Mouse (Mus musculus): Measurements from ENCODE around the gene Slc7a8. TPM values are rescaled to one million over a fixed set of nuclear protein-coding genes. Genes with fewer than 3 reads are reported as not detected.

Slc7a8 gene
- polyA plus RNA-seq (2012; ENCODE audit: low replicate concordance), result 12.8 and 14.2 TPM in 2 replicates

DNA sequence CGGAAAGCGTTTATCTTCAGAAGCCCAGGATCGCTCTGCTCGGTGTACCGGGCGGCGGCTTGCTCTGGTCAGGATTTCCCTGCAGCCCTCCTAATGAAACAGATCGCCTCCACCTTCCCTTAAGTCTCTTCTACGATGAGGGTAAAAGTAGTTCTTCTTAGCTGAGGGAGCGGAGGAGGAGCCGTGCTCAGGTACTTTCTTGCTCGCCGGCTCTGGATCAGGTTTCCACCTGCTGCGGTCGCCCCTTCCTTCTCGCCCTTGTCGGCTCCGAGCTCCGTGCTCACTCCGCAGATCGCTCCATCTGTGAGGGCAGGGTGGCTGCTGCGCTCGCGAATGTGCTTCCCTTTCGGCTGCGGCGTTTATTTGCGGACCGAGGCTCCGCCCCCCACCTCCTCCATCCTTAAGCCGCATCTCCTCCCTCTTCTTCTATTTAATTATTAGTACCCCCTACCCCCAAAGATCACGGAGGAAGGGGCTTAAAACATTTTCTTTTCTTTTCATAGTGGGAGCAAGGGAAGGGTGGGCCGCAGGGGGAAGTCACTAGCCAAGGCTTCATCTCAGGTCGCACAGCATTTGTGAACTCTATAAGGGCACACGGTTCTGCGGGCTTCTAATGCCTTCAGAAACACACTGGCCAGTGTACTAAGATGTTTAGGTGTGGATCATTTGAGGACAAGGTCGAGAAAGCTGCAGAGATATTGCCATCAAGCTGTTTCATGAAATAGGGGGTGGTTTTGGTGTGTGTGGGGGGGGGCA, at the start of gene Slc7a8:
TSS of gene Slc7a8 (minus strand) at position 337 of the 756 bp plus-strand sequence.

DNA sequence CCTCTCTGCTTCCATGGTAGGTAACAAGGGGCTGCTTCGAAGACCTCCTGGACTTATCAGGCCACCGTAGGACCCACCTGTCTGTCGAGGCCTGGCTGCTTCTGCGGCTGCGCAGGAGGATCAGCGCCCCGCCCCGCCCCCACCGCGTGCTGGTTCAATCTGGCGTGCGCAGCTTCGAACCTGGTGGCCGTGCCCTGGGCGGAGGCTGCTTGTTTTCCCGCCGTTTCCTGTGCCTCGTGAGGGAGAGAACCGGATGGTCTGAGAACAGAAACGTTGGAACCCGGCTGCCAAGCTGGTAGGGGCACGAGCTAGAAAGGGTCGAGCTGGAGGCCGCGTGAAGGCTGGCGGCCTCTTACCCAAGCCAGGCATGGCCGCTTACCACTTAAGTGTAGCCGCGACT, 32.2 kb upstream of the Slc7a8 start, which contains the start of gene Rnf212b:
TSS of gene Rnf212b (plus strand) at position 151 of the 400 bp plus-strand sequence.

DNA sequence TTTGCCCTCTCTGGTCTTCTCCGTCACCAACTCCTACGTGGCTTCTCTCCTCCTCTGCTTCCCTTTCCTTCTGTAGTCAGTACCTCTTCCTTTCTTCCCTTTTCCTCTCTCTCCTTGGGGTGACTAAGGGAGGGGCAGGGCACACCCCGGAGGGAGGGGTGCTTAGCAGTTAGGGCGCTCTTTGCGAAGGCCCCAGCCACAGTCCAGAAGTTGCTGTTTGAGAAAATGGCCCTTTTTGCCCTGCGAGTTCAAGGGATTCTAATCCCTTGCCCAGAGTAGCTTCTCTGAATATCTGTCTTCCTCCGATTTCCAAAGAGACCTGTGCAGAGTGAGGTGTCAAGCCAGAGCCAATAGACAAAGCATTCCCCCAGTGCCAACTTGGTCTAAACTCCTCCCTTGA, 69.7 kb downstream of the Slc7a8 start, which contains the start of gene Cebpe:
TSS of gene Cebpe (minus strand) at position 101 of the 400 bp plus-strand sequence.

DNA sequence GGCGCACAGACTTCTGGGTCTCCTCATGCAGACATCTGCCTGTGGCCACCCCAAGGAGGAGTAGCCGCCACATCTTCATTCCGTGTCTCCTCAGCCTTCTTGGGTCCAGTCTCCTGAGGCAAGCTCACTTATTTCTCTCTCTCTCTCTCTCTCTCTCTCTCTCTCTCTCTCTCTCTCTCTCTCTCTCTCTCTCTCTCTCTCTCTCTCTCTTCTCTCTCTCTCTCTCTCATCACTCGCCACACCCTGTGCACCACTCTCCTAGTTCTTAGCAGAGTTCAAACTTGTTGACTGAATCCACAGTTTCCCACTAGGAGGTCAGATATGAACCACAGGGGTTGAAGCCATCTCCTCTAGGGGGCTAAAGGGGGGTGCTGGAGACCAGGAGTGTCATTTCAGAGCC, 83.0 kb downstream of the Slc7a8 start, which contains the start of gene Gm29776:
TSS of gene Gm29776 (minus strand) at position 101 of the 400 bp plus-strand sequence.

DNA sequence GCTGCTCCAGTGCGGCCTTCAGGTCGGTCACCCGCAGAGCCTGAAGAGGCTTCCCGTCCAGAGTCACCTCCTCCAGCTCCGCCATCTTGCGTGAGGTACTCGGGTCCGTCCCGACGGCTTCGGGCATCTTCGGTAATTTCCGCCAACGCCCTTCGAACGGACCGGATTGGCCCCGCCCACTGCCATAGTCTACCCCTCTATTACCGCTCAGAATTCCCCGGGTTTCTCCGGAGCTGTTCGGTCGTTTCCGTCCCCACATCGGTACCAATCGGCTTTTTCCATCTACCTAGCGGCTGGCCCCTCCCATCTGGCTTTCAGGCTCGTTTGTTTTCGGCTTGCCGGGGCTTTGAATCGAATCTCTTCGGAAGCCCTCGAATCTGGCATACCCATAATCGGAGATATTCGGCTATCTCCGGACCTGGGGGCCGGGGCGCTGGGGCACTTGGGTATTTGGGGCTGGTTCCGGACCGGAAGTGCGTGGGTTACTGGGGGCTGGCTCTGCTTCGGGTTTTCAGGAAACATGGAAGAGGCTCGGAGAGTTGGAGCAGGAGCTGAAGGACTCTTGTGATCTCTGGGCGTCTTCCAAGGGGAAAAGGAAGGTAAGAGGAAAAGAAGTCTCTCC, 95.1 kb downstream of the Slc7a8 start, which contains the start of gene Acin1:
TSS of gene Acin1 (minus strand) at position 410 of the 622 bp plus-strand sequence.

DNA sequence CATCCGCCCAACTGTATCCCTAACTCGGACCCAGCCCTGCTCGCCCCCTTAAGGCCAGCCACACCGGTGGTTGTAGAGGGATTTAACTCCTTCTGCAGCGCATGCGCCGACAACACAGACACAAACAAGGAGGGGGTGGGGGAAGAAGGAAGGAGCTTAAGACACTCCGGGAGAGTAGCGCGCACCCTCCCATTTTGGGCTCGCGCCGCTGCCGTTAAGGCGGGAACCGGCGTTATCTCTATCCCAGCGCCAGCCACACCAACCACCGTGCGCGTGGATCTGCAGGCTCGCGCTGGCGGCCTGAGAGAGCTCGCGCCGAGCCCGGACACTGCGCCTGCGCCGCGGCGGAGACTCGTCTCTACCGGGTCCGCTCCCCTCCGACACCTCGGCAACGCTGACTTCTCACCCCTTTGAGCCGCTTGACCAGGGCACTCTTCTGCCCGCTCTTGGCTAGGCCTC, 95.7 kb downstream of the Slc7a8 start, which contains the start of gene 1700123O20Rik:
TSS of gene 1700123O20Rik (plus strand) at position 154 of the 459 bp plus-strand sequence.

Other genes starting within 250 kb of the Slc7a8 start
- gene Haus4, start 227.3 kb downstream of the Slc7a8 start, polyA plus RNA-seq (2012; ENCODE audit: low replicate concordance), result 18.9 and 31.5 TPM in 2 replicates
- gene Ajuba, start 204.4 kb downstream of the Slc7a8 start, polyA plus RNA-seq (2012; ENCODE audit: low replicate concordance), result 0.19 and 0.21 TPM in 2 replicates
- 2.5 and 13.7 TPM in 2 replicates for gene 4931414P19Rik, start 176.0 kb downstream of the Slc7a8 start, polyA plus RNA-seq (2012; ENCODE audit: low replicate concordance)
- 82.0 and 111 TPM in 2 replicates for gene Psmb5, start 163.9 kb downstream of the Slc7a8 start, polyA plus RNA-seq (2012; ENCODE audit: low replicate concordance)
- gene Psmb11, start 160.5 kb downstream of the Slc7a8 start, polyA plus RNA-seq (2012; ENCODE audit: low replicate concordance), result 0.04 TPM in 1 of 2 replicates, not detected in the other
- gene Gm17606, start 141.0 kb downstream of the Slc7a8 start, polyA plus RNA-seq (2012; ENCODE audit: low replicate concordance), result not detected in 2 replicates
- gene Cdh24, start 140.6 kb downstream of the Slc7a8 start, polyA plus RNA-seq (2012; ENCODE audit: low replicate concordance), result 3.0 and 6.9 TPM in 2 replicates
- 29.2 and 79.7 TPM in 2 replicates for gene 1700123O20Rik, start 95.7 kb downstream of the Slc7a8 start, polyA plus RNA-seq (2012; ENCODE audit: low replicate concordance)
- 401 and 647 TPM in 2 replicates for gene Acin1, start 95.0 kb downstream of the Slc7a8 start, polyA plus RNA-seq (2012; ENCODE audit: low replicate concordance)
- gene Gm29776, start 83.1 kb downstream of the Slc7a8 start, polyA plus RNA-seq (2012; ENCODE audit: low replicate concordance), result not detected in 2 replicates
- 4.6 and 20.0 TPM in 2 replicates for gene Cebpe, start 69.8 kb downstream of the Slc7a8 start, polyA plus RNA-seq (2012; ENCODE audit: low replicate concordance)
- gene Rnf212b, start 32.2 kb upstream of the Slc7a8 start, polyA plus RNA-seq (2012; ENCODE audit: low replicate concordance), result not detected in 2 replicates
- 1.7 and 3.1 TPM in 2 replicates for gene Homez, start 89.0 kb upstream of the Slc7a8 start, polyA plus RNA-seq (2012; ENCODE audit: low replicate concordance)
- 0.82 and 2.3 TPM in 2 replicates for gene Ppp1r3e, start 95.6 kb upstream of the Slc7a8 start, polyA plus RNA-seq (2012; ENCODE audit: low replicate concordance)
- 24.0 and 71.9 TPM in 2 replicates for gene Bcl2l2, start 101.4 kb upstream of the Slc7a8 start, polyA plus RNA-seq (2012; ENCODE audit: low replicate concordance)
- gene Gm20521, start 101.5 kb upstream of the Slc7a8 start, polyA plus RNA-seq (2012; ENCODE audit: low replicate concordance), result 2.2 and 6.6 TPM in 2 replicates
- gene Pabpn1, start 110.6 kb upstream of the Slc7a8 start, polyA plus RNA-seq (2012; ENCODE audit: low replicate concordance), result 167 and 309 TPM in 2 replicates
- 7.8 and 15.8 TPM in 2 replicates for gene Slc22a17, start 131.2 kb upstream of the Slc7a8 start, polyA plus RNA-seq (2012; ENCODE audit: low replicate concordance)
- gene Efs, start 144.2 kb upstream of the Slc7a8 start, polyA plus RNA-seq (2012; ENCODE audit: low replicate concordance), result 0.06 TPM in 1 of 2 replicates, not detected in the other
- gene Il25, start 150.7 kb upstream of the Slc7a8 start, polyA plus RNA-seq (2012; ENCODE audit: low replicate concordance), result not detected in 2 replicates
- not detected in 2 replicates for gene Cmtm5, start 154.3 kb upstream of the Slc7a8 start, polyA plus RNA-seq (2012; ENCODE audit: low replicate concordance)
- not detected in 2 replicates for gene Myh6, start 185.0 kb upstream of the Slc7a8 start, polyA plus RNA-seq (2012; ENCODE audit: low replicate concordance)
- not detected in 2 replicates for gene Gm17428, start 195.0 kb upstream of the Slc7a8 start, polyA plus RNA-seq (2012; ENCODE audit: low replicate concordance)
- 0.16 TPM in 1 of 2 replicates, not detected in the other for gene Myh7, start 212.7 kb upstream of the Slc7a8 start, polyA plus RNA-seq (2012; ENCODE audit: low replicate concordance)
- gene Ngdn, start 233.5 kb upstream of the Slc7a8 start, polyA plus RNA-seq (2012; ENCODE audit: low replicate concordance), result 29.2 and 46.7 TPM in 2 replicates

Measured in hematopoietic multipotent progenitor cell, adult 10-12 weeks (in vitro differentiated cells).